Mouse (Mus musculus): ENCODE results near the gene Eci3. TPM values are rescaled to one million over a fixed set of nuclear protein-coding genes. Genes with fewer than 3 reads are reported as not detected.

The Eci3 gene
- total and polyA plus RNA-seq, 3 experiments: 0.35 to 0.93 TPM; not detected in 1

- Histone ChIP-seq H3K79me2 (ENCODE audit: control insufficient read depth, insufficient read depth, low read length, poor library complexity) (peaks cover 4% of the 10 kb centered on the region), H3K4me1 (ENCODE audit: control insufficient read depth in 1 of 2, insufficient read depth in 2 of 2, low read length in 2 of 2) (peaks cover 17 to 18% of the 10 kb centered on the region in 2 experiments), H3K9me3 (replicated peaks; ENCODE audit: insufficient read depth, low read length) (no peaks in the 10 kb centered on the region), H3K36me3 (ENCODE audit: control insufficient read depth in 1 of 2, insufficient read depth in 2 of 2, low read length in 2 of 2) (peaks cover 0 to 33% of the 10 kb centered on the region in 2 experiments; a peak in 2 of 4 replicates), H3K9ac (ENCODE audit: control insufficient read depth, low read depth, low read length, poor library complexity, severe bottlenecking) (no peak overlapping the region), H3K4me3 (ENCODE audit: control insufficient read depth in 1 of 2, insufficient read depth in 1 of 2, low read depth in 2 of 2, low read length in 2 of 2) (no peak overlapping the region), H3K27ac (ENCODE audit: control insufficient read depth, low read depth, low read length) (no peak overlapping the region), H3K27me3 (ENCODE audit: control insufficient read depth in 1 of 2, insufficient read depth in 2 of 2, low read length in 2 of 2) (no peaks in the 10 kb centered on the region)
- peak; percentile 74 for DNase-seq (ENCODE audit: low read depth, low spot score)
- TF ChIP-seq TCF12 (IDR thresholded peaks at IDR 0.05; ENCODE audit: low read depth, low read length): no peak
- no peak for TF ChIP-seq TAL1 (IDR thresholded peaks at IDR 0.05; ENCODE audit: low read length)
- no peak for TF ChIP-seq ZC3H11A (IDR thresholded peaks at IDR 0.05; ENCODE audit: low read depth, low read length)
- TF ChIP-seq TBP (IDR thresholded peaks at IDR 0.05; ENCODE audit: low read depth, low read length): no peak
- TF ChIP-seq MYC (IDR thresholded peaks at IDR 0.05; ENCODE audit: low read depth, low read length): no peak
- no peak for TF ChIP-seq MAX (IDR thresholded peaks at IDR 0.05; ENCODE audit: low read length)
- no peak for TF ChIP-seq POLR2AphosphoS2 (IDR thresholded peaks at IDR 0.05; ENCODE audit: low read length)
- no peak for TF ChIP-seq NELFE (IDR thresholded peaks at IDR 0.05; ENCODE audit: low read depth, low read length)
- no peak for TF ChIP-seq POLR2AphosphoS5 (IDR thresholded peaks at IDR 0.05; ENCODE audit: borderline replicate concordance, low read depth, low read length)
- no peak for TF ChIP-seq CHD2 (IDR thresholded peaks at IDR 0.05; ENCODE audit: low read length)
- TF ChIP-seq EP300 (IDR thresholded peaks at IDR 0.05; ENCODE audit: low read depth in 1 of 2, low read length in 2 of 2): no peak
- TF ChIP-seq MYB (IDR thresholded peaks at IDR 0.05; ENCODE audit: low read depth, low read length): no peak
- no peak for TF ChIP-seq NRF1 (IDR thresholded peaks at IDR 0.05; ENCODE audit: insufficient read depth, low read depth, low read length, poor library complexity, severe bottlenecking)
- no peak for TF ChIP-seq RCOR1 (IDR thresholded peaks at IDR 0.05; ENCODE audit: low read depth, low read length)
- no peak for TF ChIP-seq USF1 (IDR thresholded peaks at IDR 0.05; ENCODE audit: low read depth, low read length)
- TF ChIP-seq MAFK (IDR thresholded peaks at IDR 0.05; ENCODE audit: borderline replicate concordance, low read depth, low read length): no peak
These were observed 32.3 kb upstream of the Eci3 start for GRCm38 (mm10) chr13:34995925-34996324.

GRCm38 (mm10) chr13:34993983-34994811, 30.6 kb upstream of the Eci3 start:
- Histone ChIP-seq H3K79me2 (ENCODE audit: control insufficient read depth, insufficient read depth, low read length, poor library complexity) (peaks cover 4% of the 10 kb centered on the region), H3K4me3 (ENCODE audit: control insufficient read depth in 1 of 2, insufficient read depth in 1 of 2, low read depth in 2 of 2, low read length in 2 of 2) (peak overlapping the region; percentile 68 to 92), H3K27ac (ENCODE audit: control insufficient read depth, low read depth, low read length) (peak overlapping the region; percentile 71), H3K36me3 (ENCODE audit: control insufficient read depth in 1 of 2, insufficient read depth in 2 of 2, low read length in 2 of 2) (peaks cover 0 to 35% of the 10 kb centered on the region in 2 experiments; a peak in 2 of 4 replicates), H3K9ac (ENCODE audit: control insufficient read depth, low read depth, low read length, poor library complexity, severe bottlenecking) (peak overlapping the region; percentile 91), H3K9me3 (replicated peaks; ENCODE audit: insufficient read depth, low read length) (no peaks in the 10 kb centered on the region), H3K4me1 (ENCODE audit: control insufficient read depth in 1 of 2, insufficient read depth in 2 of 2, low read length in 2 of 2) (peaks cover 17 to 20% of the 10 kb centered on the region in 2 experiments), H3K27me3 (ENCODE audit: control insufficient read depth in 1 of 2, insufficient read depth in 2 of 2, low read length in 2 of 2) (no peaks in the 10 kb centered on the region)
- DNase-seq (ENCODE audit: low read depth, low spot score): peak; percentile 99
- TF ChIP-seq MYC (IDR thresholded peaks at IDR 0.05; ENCODE audit: low read depth, low read length) (no peak), USF2 (IDR thresholded peaks at IDR 0.05; ENCODE audit: borderline replicate concordance in 1 of 2, insufficient read depth in 1 of 2, low read depth in 1 of 2, low read length in 2 of 2) (no peak), TBP (IDR thresholded peaks at IDR 0.05; ENCODE audit: low read depth, low read length) (0 out of 2 replicates have a peak, but pooled peaks have one; percentile 37), MAX (IDR thresholded peaks at IDR 0.05; ENCODE audit: low read length) (peak; percentile 47; the same call in 1 of the 2 replicates), MXI1 (IDR thresholded peaks at IDR 0.05; ENCODE audit: low read depth, low read length) (peak; percentile 3; the same call in 1 of the 2 replicates), E2F4 (IDR thresholded peaks at IDR 0.05; ENCODE audit: borderline replicate concordance, low read depth, low read length) (no peak), POLR2AphosphoS5 (IDR thresholded peaks at IDR 0.05; ENCODE audit: borderline replicate concordance, low read depth, low read length) (no peak), BHLHE40 (IDR thresholded peaks at IDR 0.05; ENCODE audit: borderline replicate concordance, low read depth, low read length) (0 out of 2 replicates have a peak, but pooled peaks have one; percentile 9), EP300 (IDR thresholded peaks at IDR 0.05; ENCODE audit: low read depth in 1 of 2, low read length in 2 of 2) (0 out of 4 replicates have a peak, but pooled peaks of 1 of the 2 experiments have one; percentile 13), USF1 (IDR thresholded peaks at IDR 0.05; ENCODE audit: low read depth, low read length) (no peak), NRF1 (IDR thresholded peaks at IDR 0.05; ENCODE audit: insufficient read depth, low read depth, low read length, poor library complexity, severe bottlenecking) (no peak), POLR2AphosphoS2 (IDR thresholded peaks at IDR 0.05; ENCODE audit: low read length) (0 out of 2 replicates have a peak, but pooled peaks have one; percentile 33), CHD1 (IDR thresholded peaks at IDR 0.05; ENCODE audit: low read depth, low read length) (0 out of 2 replicates have a peak, but pooled peaks have one; percentile 0), NELFE (IDR thresholded peaks at IDR 0.05; ENCODE audit: low read depth, low read length) (peak; percentile 68), GABPA (IDR thresholded peaks at IDR 0.05; ENCODE audit: low read depth, low read length) (no peak), ETS1 (IDR thresholded peaks at IDR 0.05; ENCODE audit: low read depth, low read length) (0 out of 2 replicates have a peak, but pooled peaks have one; percentile 7), UBTF (IDR thresholded peaks at IDR 0.05; ENCODE audit: borderline replicate concordance, insufficient read depth, low read depth, low read length) (0 out of 2 replicates have a peak, but pooled peaks have one; percentile 29), ZKSCAN1 (IDR thresholded peaks at IDR 0.05; ENCODE audit: low read depth, low read length) (no peak), SMC3 (IDR thresholded peaks at IDR 0.05; ENCODE audit: low read depth, low read length) (no peak)

Measured in MEL (cell line).